Mouse (Mus musculus) small intestine, adult 2 months (tissue): Measurements from ENCODE around the gene Zbtb3.

Experiments used
- CTCF ChIP-seq: fragments of 200-500 bp; IDR thresholded peaks from 2 replicates; pipeline ENCODE4 v1.5.1; 2012; ENCODE audit warnings: low read depth, mild to moderate bottlenecking, control low read depth, inconsistent platforms, low read length, moderate library complexity, mixed read lengths; ENCODE audit not compliant: insufficient replicate concordance, insufficient read length; ENCODE audit errors: extremely low read depth
- POLR2A ChIP-seq: fragments of 200-500 bp; IDR thresholded peaks from 2 replicates; pipeline ENCODE4 v1.6.1; 2012; ENCODE audit warnings: low read depth, mild to moderate bottlenecking, control low read depth, inconsistent platforms, low read length, moderate library complexity

DNA sequence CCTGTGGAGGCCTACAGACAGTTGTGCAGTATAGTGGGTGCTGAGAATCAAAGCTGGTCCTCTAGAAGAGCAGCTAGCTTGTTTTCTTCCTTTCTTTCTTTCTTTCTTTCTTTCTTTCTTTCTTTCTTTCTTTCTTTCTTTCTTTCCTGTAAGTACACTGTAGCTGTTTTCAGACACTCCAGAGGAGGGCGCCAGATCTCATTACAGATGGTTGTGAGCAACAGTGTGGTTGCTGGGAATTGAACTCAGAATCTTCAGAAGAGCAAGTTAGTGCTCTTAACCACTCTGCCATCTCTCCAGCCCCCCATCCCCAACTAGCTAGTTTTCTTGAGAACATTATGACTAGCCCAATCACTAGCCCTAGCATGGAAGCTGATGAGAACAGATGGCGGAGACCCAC is 41.6 kb upstream of the Zbtb3 start:
- TF ChIP-seq POLR2A: no peak
- TF ChIP-seq CTCF: no peak
